ENCODE assay signal across 20 mouse cellular contexts in the genomic region with DNA sequence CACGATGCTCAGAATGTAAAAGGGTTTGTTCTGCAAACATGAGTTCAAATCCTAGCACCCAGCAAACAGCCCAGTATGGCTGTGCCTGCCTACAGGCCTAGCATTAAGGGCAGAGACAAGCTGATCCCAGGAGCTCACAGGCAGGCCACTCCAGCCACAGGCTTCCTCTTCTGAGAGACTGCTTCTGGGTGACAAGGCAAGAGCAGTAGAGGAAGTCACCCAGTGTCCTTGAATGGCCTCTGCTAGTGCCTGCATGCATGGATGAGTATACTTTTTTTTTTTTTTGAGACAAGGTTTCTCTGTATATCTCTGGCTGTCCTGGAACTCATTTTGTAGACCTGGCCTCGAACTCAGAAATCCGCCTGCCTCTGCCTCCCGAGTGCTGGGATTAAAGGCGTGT. TPM values are rescaled to one million over a fixed set of nuclear protein-coding genes. Genes with fewer than 3 reads are reported as not detected.
A peak's percentile ranks its signal among the peaks of the same experiment; 100 is the strongest.
DNase-seq lines count a peak whose midpoint lies in the region; ATAC-seq and TF ChIP-seq lines count a peak whose summit lies in the region.
"Had no signal": no experiment of that assay in that cellular context is flagged by ENCODE, and none has a peak within 500 bp of the region (broad histone marks: within the 10 kb centered on the region; RNA-seq: fewer than 3 reads in every experiment).

No protein-coding gene starts in this region.

- 94% methylated on average over 5 of the region's 5 CpGs for WGBS in kidney, adult 2 months

- H3K36me3 ChIP-seq in kidney, adult 2 months (ENCODE audit: control insufficient read depth, insufficient read depth, low read length) = no peaks in the 10 kb centered on the region
- H3K36me3 ChIP-seq: forebrain, embryonic 15.5 days; hindbrain, embryonic 13.5 days; limb, embryonic 12.5 days; stomach, embryonic 15.5 days had no signal

- peak; percentile 23 for DNase-seq in kidney, adult 2 months
- DNase-seq in kidney, postnatal 4 days = no peak
- peak; percentile 55 to 59 for DNase-seq in B cell, adult 2 months
- DNase-seq in natural killer cell, adult 2 months (ENCODE audit: low spot score in 2 of 2) = peak; percentile 16 to 48
- no peak for DNase-seq in urinary bladder, postnatal 36 days (ENCODE audit: low spot score in 2 of 2)
- DNase-seq in frontal cortex, postnatal 25 days (ENCODE audit: low spot score in 2 of 2) = no peak
- DNase-seq in adrenal gland, adult 8-10 months = no peak
- DNase-seq: cerebellum, adult 8-10 months; gastrocnemius, postnatal 10 days; kidney, adult 11 months; right cerebral cortex, postnatal 25 days; thymus, postnatal 14 days had no signal

- H3K4me1 ChIP-seq in kidney, adult 2 months (ENCODE audit: control insufficient read depth, insufficient read depth, low read length) = no peaks in the 10 kb centered on the region
- H3K4me1 ChIP-seq: limb, embryonic 12.5 days had no signal

- no peak overlapping the region for H3K27ac ChIP-seq in kidney, adult 2 months (ENCODE audit: insufficient read depth, low read depth, low read length)
- H3K27ac ChIP-seq: forebrain, embryonic 15.5 days; hindbrain, embryonic 13.5 days; limb, embryonic 12.5 days; stomach, embryonic 15.5 days had no signal

- no peaks in the 10 kb centered on the region for H3K27me3 ChIP-seq in kidney, adult 2 months (replicated peaks; ENCODE audit: control insufficient read depth, insufficient read depth, low read length)
- H3K27me3 ChIP-seq: forebrain, embryonic 15.5 days; hindbrain, embryonic 13.5 days; limb, embryonic 12.5 days; stomach, embryonic 15.5 days had no signal

- no peak overlapping the region for H3K4me3 ChIP-seq in kidney, adult 2 months (ENCODE audit: insufficient read depth, low read depth, low read length)
- H3K4me3 ChIP-seq: forebrain, embryonic 15.5 days; hindbrain, embryonic 13.5 days; limb, embryonic 12.5 days; stomach, embryonic 15.5 days had no signal

- ATAC-seq in granulocyte monocyte progenitor cell, adult 5-6 weeks (replicated peaks; ENCODE audit: poor library complexity, severe bottlenecking) = peak; percentile 88
- ATAC-seq: activated CD4-positive, CD25-positive, alpha-beta regulatory T cell, adult 4 months; forebrain, embryonic 15.5 days had no signal

- TF ChIP-seq CTCF in kidney, adult 2 months (conservative IDR thresholded peaks at IDR 0.05; ENCODE audit: insufficient read depth, insufficient read length, low read depth, low read length) = no peak

- TF ChIP-seq POLR2A in kidney, adult 2 months (IDR thresholded peaks at IDR 0.05; ENCODE audit: low read depth, low read length) = no peak

RNA-seq across cellular contexts. Expression of a gene that starts 13.4 kb away (rescaled TPM):
- not detected in 2 replicates for polyA plus RNA-seq in kidney, adult 2 months (2012; rRNA removed)
- total RNA-seq in granulocyte monocyte progenitor cell, adult 5-6 weeks (2014; fragmentation: Nextera tagmentation) = not detected in 2 replicates
- total RNA-seq in granulocyte monocyte progenitor cell, adult 5-6 weeks (2017) = not detected in 2 replicates
- not detected for total RNA-seq in adrenal gland, adult 8-10 months (2022)
- total RNA-seq: gastrocnemius, postnatal 10 days had no signal
- polyA plus RNA-seq: C2C12; forebrain, embryonic 15.5 days; heart, embryonic 14.5 days; limb, embryonic 12.5 days; stomach, embryonic 15.5 days had no signal

RNA-seq across cellular contexts. Expression of a gene that starts 27.0 kb away (rescaled TPM):
- 4.9 and 5.2 TPM in 2 replicates for polyA plus RNA-seq in kidney, adult 2 months (2012; rRNA removed)
- 136 and 157 TPM in 2 replicates for total RNA-seq in granulocyte monocyte progenitor cell, adult 5-6 weeks (2014; fragmentation: Nextera tagmentation)
- 193 and 259 TPM in 2 replicates for total RNA-seq in granulocyte monocyte progenitor cell, adult 5-6 weeks (2017)
- total RNA-seq in adrenal gland, adult 8-10 months (2022) = 10 to 100 TPM; 27.4 to 55.2 (median 38.7) TPM

Comparison
In these comparisons a context has a peak if more than half of its experiments do, and no peak if none do; other contexts are left out.
1. DNase-seq: peak in kidney, adult 2 months (single experiment), B cell, adult 2 months (2 of 2) and natural killer cell, adult 2 months (2 of 2); none in kidney, postnatal 4 days (0 of 2), urinary bladder, postnatal 36 days (0 of 2), frontal cortex, postnatal 25 days (0 of 2) and adrenal gland, adult 8-10 months (single experiment).